Mouse (Mus musculus): Measurements from ENCODE around the gene Rftn2. TPM values are rescaled to one million over a fixed set of nuclear protein-coding genes. Genes with fewer than 3 reads are reported as not detected.

Rftn2 gene
- polyA plus RNA-seq, 1 experiment: 1.5 TPM

DNA sequence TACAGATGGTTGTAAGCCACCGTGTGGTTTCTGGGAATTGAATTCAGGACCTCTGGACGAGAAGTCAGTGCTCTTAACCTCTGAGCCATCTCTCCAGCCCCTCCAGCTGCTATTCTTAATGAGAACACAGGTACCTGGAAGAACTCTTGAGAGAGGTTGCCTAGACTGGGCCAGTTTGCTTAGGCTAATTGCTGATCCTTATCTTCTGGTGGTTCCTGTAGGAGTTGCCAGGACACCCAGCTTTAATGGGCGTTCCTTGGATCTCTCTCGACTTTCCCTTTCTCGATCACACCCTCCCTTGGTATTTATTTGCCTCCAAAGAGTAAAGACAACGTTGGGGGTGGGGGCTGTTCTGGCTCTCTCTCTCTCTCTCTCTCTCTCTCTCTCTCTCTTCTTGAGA lies 13.1 kb downstream of the Rftn2 start:
- peak; percentile 88 for DNase-seq (ENCODE audit: low read depth, low spot score)
- 20% methylated on average over 6 of the region's 6 CpGs for WGBS

DNA sequence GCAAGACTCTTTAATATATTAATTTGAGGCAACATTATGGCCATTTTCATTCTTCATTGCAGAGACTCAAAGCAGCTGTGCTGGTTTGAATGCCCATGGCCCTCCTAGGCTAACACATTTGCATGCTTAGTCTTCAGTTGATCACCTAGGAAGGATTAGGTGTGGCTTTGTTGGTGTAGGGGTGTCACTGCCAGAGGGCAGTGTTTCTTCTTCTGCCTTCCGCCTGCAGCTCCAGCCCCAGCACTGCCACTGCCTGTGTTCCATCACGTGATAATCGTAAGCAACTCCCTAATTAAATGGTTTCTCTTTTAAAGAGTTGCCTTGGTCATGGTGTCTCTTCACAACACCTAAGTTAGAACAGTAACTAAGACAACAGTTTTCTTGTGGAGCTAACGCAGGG lies 13.8 kb downstream of the Rftn2 start:
- no peak for DNase-seq (ENCODE audit: low read depth, low spot score)
- 29% methylated on average over 4 of the region's 4 CpGs for WGBS

DNA sequence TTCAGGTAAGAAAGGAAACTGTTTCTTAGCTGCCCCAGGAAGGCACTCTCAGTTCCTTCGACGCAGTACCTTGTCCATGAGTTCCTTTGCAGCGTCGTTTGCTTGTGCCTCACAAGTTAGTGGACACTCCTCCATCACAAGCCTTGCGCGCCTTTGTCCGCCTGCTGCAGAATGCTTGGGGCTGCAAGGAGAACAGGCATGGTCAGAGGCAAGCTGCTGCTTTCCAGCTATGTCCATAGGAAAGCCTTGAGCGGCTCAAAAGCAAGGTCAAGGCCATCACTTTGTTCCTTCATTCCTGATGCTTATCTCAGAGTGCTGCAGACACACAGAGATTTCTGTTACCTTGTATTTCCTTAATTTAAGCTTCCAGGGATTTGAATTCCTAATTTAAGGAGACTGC lies 15.5 kb downstream of the Rftn2 start:
- WGBS: 88% methylated on average over 8 of the region's 8 CpGs

DNA sequence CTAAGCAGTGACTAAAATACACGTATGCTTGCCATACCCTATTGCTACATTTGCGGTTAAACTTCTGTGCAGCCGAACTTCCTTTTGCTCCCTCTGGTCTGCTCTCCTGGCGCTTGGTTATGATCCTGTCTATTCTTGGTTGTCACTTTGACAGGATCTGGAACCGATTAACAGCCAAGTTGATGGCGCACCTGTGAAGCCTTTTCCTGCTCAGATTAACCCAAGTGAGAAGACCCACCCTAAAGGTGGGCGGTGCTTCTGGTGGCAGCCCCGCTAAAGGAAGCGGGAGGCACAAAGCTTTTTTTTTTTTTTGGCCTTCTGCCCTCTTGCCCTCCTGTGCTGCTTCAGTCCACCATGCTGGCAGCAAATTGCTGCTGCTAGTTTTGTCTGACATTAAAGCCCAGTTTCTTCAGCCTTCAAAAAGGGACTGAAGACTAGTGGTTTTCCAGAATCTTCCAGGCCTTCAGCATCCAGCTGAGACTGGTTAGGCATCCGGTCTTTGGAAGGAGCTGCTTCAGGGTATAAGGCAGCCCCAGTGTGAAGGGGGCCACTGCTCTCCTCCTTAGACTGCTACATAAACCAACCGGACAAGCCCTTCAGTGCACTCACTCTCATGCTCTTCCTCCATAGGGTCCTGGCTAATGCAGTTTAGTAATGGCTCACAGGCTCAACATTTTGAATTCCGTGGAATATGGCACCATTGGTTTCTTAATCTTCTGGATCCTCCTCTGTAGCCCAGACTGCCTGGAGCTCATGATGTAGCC lies 16.2 kb downstream of the Rftn2 start:
- DNase-seq (ENCODE audit: low read depth, low spot score): no peak

More for the DNA sequence above, 15.5 kb downstream of the Rftn2 start:
- no peak for DNase-seq (ENCODE audit: low read depth, low spot score)

DNA sequence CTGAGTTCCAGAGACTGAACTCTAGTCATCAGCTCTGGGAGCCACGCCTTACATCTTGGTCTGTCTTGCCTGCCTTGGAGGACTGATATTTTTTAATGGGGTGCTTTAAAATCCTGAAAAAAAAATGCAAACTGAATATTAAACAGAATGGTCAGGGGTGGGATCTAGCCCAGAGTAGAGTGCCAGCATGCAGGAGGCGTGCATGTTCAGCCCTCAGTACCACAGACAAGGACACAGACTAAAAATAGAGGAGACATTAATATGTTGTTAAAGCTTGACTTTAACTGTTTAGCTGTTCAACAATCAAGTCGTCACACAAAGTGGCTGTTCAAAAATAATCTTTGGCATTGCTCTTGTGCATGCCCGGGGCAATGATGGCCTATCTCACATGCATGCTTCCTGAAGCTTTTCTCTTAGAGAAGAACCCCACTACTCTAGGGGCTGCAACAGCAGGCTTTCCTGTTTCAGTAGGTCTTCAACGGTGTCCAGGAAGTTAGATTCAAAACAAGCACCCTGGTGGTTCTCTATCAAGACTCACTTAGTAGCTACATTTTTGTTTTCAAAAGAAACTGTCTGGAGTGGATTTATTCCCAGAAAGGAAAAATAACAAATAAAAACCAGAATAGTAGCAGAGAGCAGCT lies 18.0 kb downstream of the Rftn2 start:
- 76% methylated on average over 5 of the region's 5 CpGs for WGBS
- no peak for DNase-seq (ENCODE audit: low read depth, low spot score)

More for the DNA sequence above, 16.2 kb downstream of the Rftn2 start:
- WGBS: 27% methylated on average over 12 of the region's 12 CpGs

DNA sequence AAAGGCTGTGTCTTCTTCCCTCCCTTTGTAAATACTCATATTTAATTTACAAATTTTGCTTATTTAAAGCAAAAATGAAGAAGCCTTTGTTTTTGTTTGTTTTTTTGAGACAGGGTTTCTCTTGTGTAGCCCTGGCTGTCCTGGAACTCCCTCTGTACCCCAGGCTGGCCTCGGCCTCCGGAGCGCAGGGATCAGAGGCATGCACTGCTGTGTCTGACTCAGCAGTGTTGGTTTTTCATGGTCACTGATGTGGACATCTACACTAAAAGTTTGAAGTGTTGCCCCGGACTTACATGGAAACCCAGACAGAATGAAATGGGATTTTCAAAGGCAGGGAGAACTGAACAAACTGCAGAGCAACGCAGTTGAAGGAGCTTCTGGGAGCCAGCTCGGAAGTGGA lies 19.0 kb downstream of the Rftn2 start:
- WGBS: 94% methylated on average over 6 of the region's 6 CpGs
- DNase-seq (ENCODE audit: low read depth, low spot score): no peak

DNA sequence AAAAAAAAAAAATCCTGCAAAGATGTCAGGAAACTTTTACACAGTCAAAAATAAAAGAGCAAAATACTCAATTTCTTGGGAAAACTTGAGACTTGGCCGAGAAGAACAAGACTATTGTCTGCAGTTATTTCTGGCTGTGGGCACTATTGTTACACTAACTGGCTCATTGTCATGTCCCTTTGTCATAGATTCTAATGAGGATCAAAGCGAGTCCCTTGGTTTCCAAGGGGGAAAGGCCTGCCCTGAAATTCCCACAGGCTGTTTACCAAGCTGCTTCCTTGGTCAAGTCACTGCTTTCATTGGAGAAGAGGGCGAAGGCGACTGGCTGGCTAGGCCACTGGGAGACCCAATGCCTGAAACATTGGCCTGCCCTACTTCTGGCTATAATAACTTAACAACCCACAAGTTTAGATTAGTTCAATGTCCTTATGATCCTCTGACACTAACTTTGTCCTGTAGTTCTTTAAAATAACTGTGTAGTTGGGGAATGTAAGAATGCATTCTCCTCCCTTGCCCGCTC lies 20.7 kb downstream of the Rftn2 start:
- no peak for DNase-seq (ENCODE audit: low read depth, low spot score)
- WGBS: 87% methylated on average over 5 of the region's 5 CpGs

DNA sequence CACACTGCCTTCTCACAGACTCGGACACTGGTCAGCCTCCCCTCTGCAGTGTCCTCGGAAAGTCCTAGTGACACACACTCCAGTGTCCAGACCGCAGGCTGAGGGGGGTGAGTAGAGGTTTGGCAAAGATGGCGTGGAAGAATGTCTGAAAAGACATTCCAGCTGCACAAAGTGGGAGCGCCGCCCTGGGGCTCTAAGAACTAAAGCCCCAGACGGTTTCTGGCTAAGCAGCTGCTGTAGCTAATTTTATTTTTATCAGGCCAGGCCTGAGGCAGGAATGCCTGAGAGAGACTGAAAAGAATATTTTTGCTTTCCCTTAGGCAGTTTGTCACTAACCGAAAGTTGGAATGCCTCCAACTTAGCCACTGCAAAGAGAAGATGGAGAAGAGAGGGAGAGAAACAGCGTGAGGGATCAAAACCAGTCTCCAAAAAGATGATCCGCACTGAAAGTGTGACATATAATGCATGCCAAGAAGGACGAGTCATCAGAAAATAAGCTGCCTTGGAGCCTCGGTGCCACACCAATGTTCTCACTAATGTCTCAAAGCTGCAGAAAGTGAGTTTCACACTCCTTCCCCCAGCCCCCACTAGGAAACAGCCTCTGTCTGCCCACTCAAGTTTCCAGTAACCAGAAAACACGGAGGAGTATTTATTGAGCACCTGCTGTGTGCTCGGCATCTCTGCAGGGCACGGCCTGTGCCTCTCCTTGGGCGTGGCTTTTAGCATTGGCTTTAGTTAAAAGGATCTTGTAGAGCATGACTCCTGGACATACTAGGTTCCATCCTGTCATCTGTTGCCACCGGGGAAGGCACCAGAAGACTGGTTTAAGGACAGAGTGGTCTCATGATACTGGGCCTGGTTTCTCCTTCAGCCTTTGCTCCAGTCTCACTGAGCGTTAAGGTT lies 24.5 kb downstream of the Rftn2 start:
- no peak for DNase-seq (ENCODE audit: low read depth, low spot score)
- WGBS: 50% methylated on average over 18 of the region's 18 CpGs

DNA sequence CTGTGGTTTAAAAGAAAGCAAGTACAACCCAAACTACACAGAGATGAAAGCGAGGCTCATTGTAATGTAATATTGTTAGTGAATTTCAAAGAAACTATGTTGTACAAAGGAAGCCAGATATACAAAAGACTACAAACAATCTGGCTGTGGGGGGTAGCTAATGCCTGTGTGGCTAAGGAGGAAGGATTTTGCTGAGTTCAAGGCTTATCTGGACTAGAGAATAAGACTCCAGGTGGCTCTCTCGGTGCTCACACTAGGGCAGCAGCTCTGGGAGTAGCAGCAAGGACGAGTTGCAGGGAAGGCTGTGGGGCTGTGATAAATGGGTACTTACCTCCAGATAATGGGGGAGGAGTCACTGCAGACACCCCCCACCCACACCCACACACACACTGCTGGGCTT lies 27.9 kb downstream of the Rftn2 start:
- DNase-seq (ENCODE audit: low read depth, low spot score): no peak
- WGBS: 77% methylated on average over 3 of the region's 3 CpGs

DNA sequence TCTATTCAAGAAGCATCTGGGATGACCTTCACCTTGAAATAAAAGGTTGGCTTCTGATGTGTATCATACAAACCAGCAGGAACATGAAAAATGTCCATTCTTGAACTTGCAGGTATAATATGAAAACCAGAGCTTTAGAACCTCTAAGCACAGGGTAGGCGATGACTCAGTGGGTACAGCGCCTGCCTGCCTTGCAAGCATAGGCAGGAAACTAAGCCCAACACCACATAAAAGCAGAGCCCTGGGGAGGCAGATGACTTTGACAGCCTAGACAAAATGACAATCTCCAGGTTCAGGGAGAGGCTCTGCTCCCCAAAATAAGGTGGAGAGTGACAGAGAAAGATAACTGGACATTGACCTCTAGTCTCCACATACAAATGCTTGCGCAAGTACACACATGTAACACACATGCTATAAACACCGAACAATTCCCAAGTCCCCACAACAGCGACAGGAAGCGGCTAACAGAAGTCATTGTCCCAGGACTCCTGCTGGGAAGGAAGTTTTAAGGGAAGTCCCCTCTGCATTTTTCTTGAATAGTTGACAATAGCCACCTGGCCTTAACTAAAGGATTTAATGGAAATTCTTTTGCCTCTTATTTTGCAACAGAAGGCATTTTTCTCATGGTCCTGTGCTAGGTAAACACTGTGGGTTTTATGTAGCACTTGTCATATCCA lies 30.1 kb downstream of the Rftn2 start:
- WGBS: 63% methylated on average over 6 of the region's 6 CpGs
- no peak for DNase-seq (ENCODE audit: low read depth, low spot score)

DNA sequence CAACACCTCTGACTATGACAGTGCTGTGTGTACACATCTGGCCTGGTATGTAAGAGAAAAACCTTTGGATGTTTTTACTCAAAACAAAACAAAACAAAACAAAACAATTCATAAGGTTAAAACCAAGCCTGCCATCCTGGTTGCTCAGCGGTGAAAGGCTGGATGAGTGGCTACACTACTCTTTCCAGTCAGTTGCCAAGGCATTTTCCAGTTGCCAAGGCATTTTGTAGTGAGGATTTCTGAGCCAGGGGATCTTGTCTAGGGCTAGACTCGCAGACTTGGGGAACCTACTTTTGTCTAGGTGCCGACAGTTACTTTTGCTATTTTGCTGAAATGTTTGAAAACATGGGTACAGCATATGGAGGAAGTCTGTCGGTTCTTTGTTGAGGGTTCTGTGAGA lies 31.6 kb downstream of the Rftn2 start:
- DNase-seq (ENCODE audit: low read depth, low spot score): no peak
- WGBS: 88% methylated on average over 4 of the region's 4 CpGs

DNA sequence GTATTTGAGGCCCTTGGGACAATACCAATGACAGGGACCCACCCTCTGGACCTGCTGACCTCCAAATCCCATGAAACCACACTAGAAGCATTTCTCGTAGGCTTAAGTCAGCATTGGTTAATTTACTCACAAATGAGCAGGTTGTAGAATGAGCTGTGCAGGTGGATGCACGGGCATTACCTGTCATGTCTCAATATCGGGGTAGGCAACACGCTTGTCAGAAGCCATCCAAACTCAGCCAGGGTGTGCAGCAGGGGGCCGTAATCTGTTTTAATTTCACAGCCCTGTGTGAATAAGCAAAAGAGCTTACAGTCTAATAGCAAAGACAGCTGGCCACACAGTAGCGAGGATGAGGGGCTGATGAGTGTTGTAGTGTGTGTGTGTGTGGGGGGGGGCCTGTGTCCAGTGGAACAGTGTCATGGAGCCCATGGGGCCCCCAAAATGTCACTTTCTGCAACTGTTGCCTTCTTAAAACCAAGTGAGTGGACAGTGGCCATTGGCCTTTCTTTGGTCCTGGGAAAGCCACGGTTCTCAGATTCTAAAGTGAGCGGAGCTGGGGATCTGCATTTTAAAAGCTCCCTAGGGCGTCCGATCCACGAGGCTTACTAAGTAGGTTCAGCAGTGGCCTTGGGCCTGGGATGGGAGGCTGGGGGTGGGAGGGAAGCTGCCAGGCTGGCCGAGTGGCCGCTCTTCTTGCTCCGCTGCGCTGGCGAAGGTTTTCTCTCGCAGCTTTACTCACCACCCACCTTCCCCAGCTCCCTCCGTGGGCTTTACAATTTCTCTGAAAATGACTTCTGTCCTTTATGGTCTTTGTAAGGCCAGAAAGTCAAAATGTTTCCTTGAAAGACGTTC lies 32.3 kb downstream of the Rftn2 start:
- no peak for DNase-seq (ENCODE audit: low read depth, low spot score)
- WGBS: 90% methylated on average over 19 of the region's 19 CpGs

DNA sequence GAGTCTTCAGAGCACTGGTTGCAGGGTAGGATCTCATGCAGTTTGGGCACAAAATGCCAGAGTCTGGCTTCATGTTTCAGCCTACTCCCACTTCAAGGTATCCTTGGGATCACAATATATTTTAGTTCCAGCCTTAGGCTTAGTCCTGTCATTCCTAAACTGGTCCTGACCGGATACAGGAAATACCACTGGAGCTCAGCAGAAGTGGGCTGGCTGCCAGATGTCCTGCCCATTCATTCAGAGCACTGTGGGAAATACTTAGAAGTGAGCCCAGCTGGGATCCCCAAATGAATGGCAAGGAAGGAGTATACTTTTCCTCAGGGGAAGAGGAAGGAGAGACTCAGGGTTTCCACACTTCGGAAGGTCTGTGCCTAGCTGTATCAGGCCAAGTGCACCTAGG lies 33.3 kb downstream of the Rftn2 start:
- no peak for DNase-seq (ENCODE audit: low read depth, low spot score)
- WGBS: 27% methylated on average over 2 of the region's 2 CpGs

DNA sequence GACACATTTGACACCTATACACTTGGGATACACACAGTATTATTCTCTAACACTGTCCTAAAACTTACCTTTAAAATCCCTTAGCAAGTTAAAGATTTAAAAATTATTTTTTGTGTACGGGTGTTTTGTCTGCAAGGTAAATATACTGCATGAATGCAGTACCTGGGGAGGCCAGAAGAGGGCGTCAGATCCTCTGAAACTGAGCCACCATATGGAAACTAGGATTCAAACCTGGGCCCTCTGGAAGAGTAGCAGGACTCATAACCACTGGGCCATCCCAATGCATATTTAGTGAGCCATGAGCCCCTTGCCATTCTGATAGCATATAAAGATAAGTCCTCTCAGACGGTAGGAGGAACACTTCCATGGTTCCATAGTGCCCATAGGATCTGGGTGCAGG lies 33.8 kb downstream of the Rftn2 start:
- no peak for DNase-seq (ENCODE audit: low read depth, low spot score)
- 45% methylated on average over 3 of the region's 3 CpGs for WGBS

DNA sequence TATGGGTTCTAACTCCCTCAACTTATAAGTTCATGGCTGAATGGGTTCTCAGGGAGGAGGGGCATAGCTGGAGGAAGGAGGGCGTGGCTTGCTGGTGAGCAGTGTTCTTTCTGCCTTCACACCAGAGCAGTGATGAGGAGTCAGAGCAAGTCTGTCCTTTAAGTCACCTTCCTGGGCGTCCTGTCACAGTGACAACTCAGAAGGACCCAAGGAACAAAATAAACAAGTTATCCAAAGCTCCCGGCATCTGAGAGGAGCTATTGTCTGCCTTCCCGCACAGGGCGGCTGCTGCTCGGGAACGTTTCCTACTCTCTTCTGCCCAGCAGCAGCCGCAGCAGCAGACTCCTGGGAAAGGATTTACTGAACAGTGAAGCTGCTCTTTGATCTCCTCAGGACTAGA lies 34.6 kb downstream of the Rftn2 start:
- DNase-seq (ENCODE audit: low read depth, low spot score): no peak
- WGBS: 14% methylated on average over 8 of the region's 8 CpGs

DNA sequence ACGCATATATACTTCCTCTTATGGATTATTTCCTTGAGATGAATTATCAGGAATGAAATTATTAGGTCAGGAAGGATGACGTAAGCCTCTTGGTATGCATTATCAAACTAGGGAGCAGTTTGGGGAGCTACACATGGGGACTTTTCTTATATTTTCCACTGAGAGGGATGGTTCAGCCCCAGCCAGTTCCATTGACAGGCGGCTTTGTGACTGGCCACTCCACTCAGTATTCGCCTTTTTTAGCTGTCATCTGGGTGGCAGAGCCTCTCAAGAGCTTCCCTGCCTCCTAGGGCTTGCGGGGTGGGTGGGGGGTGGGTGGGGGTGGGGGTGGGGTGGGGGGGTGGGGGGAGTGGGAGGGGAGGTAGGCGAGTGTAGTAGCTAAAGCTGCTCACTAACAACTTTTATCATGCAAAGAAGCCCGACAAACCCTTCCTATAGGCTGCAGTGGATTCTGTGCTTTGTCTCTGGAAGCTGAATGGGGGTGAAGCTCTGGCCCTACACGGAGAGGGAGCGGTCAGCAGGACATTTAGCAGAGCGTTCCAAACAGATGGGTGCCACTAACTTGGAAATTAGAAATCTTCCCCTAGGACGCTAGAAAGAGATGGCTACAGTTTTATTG lies 39.9 kb downstream of the Rftn2 start:
- 68% methylated on average over 11 of the region's 11 CpGs for WGBS
- DNase-seq (ENCODE audit: low read depth, low spot score): no peak

DNA sequence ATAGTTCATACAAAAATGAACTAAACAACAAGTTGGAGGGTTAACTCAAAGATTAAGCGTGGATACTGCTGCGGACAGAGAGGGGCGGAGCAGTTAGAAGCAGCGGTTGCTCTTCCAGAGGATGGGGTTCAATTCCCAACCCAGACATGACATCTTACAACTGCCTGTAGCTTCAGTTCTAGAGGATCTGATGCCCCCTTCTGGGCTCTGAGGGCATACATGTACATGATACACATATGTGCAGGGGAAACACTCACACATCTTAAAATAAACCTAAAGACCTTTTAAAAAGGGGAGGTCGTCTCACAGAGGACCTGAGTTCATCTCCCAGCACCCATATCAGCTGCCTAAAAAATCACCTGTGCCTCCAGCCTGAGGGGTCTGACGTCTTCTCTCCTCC lies 40.9 kb downstream of the Rftn2 start:
- DNase-seq (ENCODE audit: low read depth, low spot score): no peak
- 73% methylated on average over 6 of the region's 6 CpGs for WGBS

DNA sequence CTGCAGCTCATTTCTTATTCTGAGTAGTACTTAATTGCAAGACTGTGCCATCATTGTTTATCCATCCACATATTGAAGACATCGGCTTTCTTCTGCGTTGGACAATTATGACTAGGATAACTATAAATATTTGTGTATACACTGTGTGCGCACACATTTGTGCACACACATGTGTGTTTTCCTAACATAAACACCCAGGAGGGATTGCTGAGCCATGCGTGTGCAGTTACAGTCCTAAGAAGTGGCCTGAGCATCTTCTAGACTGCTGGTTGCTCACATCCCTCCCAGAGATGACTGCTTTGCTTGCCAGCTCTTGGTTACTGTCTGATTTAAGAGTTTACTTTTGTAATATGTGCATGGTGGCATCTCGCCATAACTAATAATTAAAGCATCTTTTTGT lies 44.2 kb downstream of the Rftn2 start:
- 84% methylated on average over 5 of the region's 5 CpGs for whole genome bisulfite sequencing
- no peak for DNase-seq (ENCODE audit: low read depth, low spot score)

Data from large intestine, adult 2 months (tissue).